Mouse (Mus musculus) liver, embryonic 14.5 days (tissue): ENCODE measurements around the gene Syne3. TPM values are rescaled to one million over a fixed set of nuclear protein-coding genes. Genes with fewer than 3 reads are reported as not detected.

ENCODE experiments used
- ATAC-seq: fragments of 200-750 bp; cut with Nextera tagmentation; 2 replicates; pipeline ENCODE4 v1.8.0; 2017; ENCODE audit warnings: moderate number of reproducible peaks, mild to moderate bottlenecking, moderate library complexity; ENCODE audit not compliant: insufficient read depth
- DNase-seq, 3 experiments: peaks; one replicate each; pipeline ENCODE4 v3.0.0-alpha.2; 2012 to 2013; ENCODE audit warnings: low read depth in 3 of 3, low spot score in 3 of 3
- H3K27ac ChIP-seq: fragments of 300-500 bp; sonication (generic); 2 replicates; pipeline ENCODE4 v1.5.1; 2014; ENCODE audit warnings: moderate library complexity, mild to moderate bottlenecking, control low read depth, inconsistent platforms
- H3K27me3 ChIP-seq: fragments of 300-500 bp; sonication (generic); 2 replicates; pipeline ENCODE4 v1.6.1; 2014; ENCODE audit warnings: mild to moderate bottlenecking, low read length, moderate library complexity; ENCODE audit not compliant: control insufficient read depth, insufficient read depth
- H3K36me3 ChIP-seq: fragments of 300-500 bp; sonication (generic); replicated peaks from 2 replicates; pipeline ENCODE4 v1.6.1; 2014; ENCODE audit warnings: low read depth; ENCODE audit not compliant: control insufficient read depth, insufficient read depth
- H3K4me1 ChIP-seq, 2 experiments: fragments of 200-500 bp in 1 of 2; fragments of 300-500 bp in 1 of 2; sonication (generic) in 1 of 2; replicated peaks; 2 replicates each; pipeline ENCODE4 v1.6.1; 2012 to 2014; ENCODE audit warnings: antibody characterized with exemption in 1 of 2, inconsistent platforms in 1 of 2, low read length in 1 of 2; ENCODE audit not compliant: control insufficient read depth in 2 of 2, insufficient read depth in 2 of 2
- H3K4me2 ChIP-seq: fragments of 300-500 bp; sonication (generic); 2 replicates; pipeline ENCODE4 v1.6.1; 2014; ENCODE audit warnings: low read depth, mild to moderate bottlenecking, control low read depth, moderate library complexity
- H3K4me3 ChIP-seq, 2 experiments: fragments of 200-500 bp in 1 of 2; fragments of 300-500 bp in 1 of 2; sonication (generic) in 1 of 2; 2 replicates each; pipeline ENCODE4 v1.5.1; 2012 to 2014; ENCODE audit warnings: low read depth in 2 of 2, low read length in 2 of 2, mild to moderate bottlenecking in 2 of 2, control low read depth in 1 of 2, inconsistent platforms in 1 of 2, moderate library complexity in 1 of 2; ENCODE audit not compliant: insufficient read depth in 1 of 2
- H3K9ac ChIP-seq: fragments of 300-500 bp; sonication (generic); replicated peaks from 2 replicates; pipeline ENCODE4 v1.6.1; 2014; ENCODE audit warnings: mild to moderate bottlenecking, control low read depth, moderate library complexity
- H3K9me3 ChIP-seq: fragments of 300-500 bp; sonication (generic); 2 replicates; pipeline ENCODE4 v1.6.1; 2016; ENCODE audit warnings: low read length, mixed read lengths; ENCODE audit not compliant: control insufficient read depth
- CTCF ChIP-seq: IDR thresholded peaks from 2 replicates; pipeline ENCODE4 v1.5.1; 2016; ENCODE audit warnings: antibody characterized with exemption, low read depth, control low read depth
- EP300 ChIP-seq: IDR thresholded peaks from 2 replicates; pipeline ENCODE4 v1.6.1; 2016; ENCODE audit warnings: antibody characterized with exemption, low read depth
- WGBS: fragments of 180-500 bp; shearing (Covaris S2); extraction: QIAGEN DNeasy Blood & Tissue Kit; methylation state at CpG from one replicate; pipeline ENCODE4 v1.1.7; 2014; ENCODE audit not compliant: insufficient replicate concordance; 5-methylcytosine and 5-hydroxymethylcytosine counted together
- polyA plus RNA-seq, 2 experiments: library from polyadenylated mRNA; depleted of rRNA in 1 of 2; stranded (reverse) in 1 of 2; unstranded in 1 of 2; fragments of >200 nt; fragmentation: Nextera tagmentation in 1 of 2; extraction: Ambion mirVana in 1 of 2; gene quantifications; 2 replicates each; pipeline versions ENCODE4 v1.2.1 to v1.2.3; 2012 to 2014

The Syne3 gene
- polyA plus RNA-seq, 2 experiments, result 1.6 to 2.2 TPM

- Histone ChIP-seq H3K4me3 (no peak overlapping the region), H3K9me3 (no peaks in the 10 kb centered on the region), H3K27ac (no peak overlapping the region), H3K9ac (no peak overlapping the region), H3K4me1 (no peaks in the 10 kb centered on the region), H3K27me3 (no peaks in the 10 kb centered on the region), H3K4me2 (no peak overlapping the region), H3K36me3 (peaks cover 3% of the 10 kb centered on the region; the same call in 1 of the 2 replicates)
- DNase-seq (no peak), ATAC-seq (no peak)
- TF ChIP-seq CTCF (no peak), EP300 (no peak)
- 82% methylated on average over 6 of the region's 6 CpGs for WGBS
These were observed 36.7 kb downstream of the Syne3 start for GRCm38 (mm10) chr12:104972860-104973259.

GRCm38 (mm10) chr12:104969618-104970017, 40.0 kb downstream of the Syne3 start:
- H3K27ac ChIP-seq, result no peak overlapping the region
- DNase-seq (no peak), ATAC-seq (no peak)
- H3K9ac ChIP-seq, result no peak overlapping the region
- TF ChIP-seq CTCF, result no peak
- no peak for TF ChIP-seq EP300
- 82% methylated on average over 4 of the region's 4 CpGs for WGBS
- H3K4me2 ChIP-seq, result no peak overlapping the region
- H3K27me3 ChIP-seq, result no peaks in the 10 kb centered on the region
- peaks cover 3% of the 10 kb centered on the region; the same call in 1 of the 2 replicates for H3K36me3 ChIP-seq
- H3K4me3 ChIP-seq, result no peak overlapping the region
- no peaks in the 10 kb centered on the region for H3K4me1 ChIP-seq
- H3K9me3 ChIP-seq, result no peaks in the 10 kb centered on the region

- no peak for DNase-seq
- no peaks in the 10 kb centered on the region for H3K27me3 ChIP-seq
- no peak for ATAC-seq
These were observed 40.4 kb downstream of the Syne3 start for GRCm38 (mm10) chr12:104969177-104969576.

GRCm38 (mm10) chr12:104964953-104965911, 44.4 kb downstream of the Syne3 start:
- H3K27me3 ChIP-seq, result no peaks in the 10 kb centered on the region
- no peaks in the 10 kb centered on the region for H3K4me1 ChIP-seq
- H3K9ac ChIP-seq, result no peak overlapping the region
- H3K36me3 ChIP-seq, result peaks cover 8% of the 10 kb centered on the region; the same call in 1 of the 2 replicates
- 75% methylated on average over 7 of the region's 7 CpGs for WGBS
- H3K27ac ChIP-seq, result no peak overlapping the region
- TF ChIP-seq CTCF, result no peak
- TF ChIP-seq EP300, result no peak
- H3K9me3 ChIP-seq, result no peaks in the 10 kb centered on the region
- H3K4me3 ChIP-seq, result no peak overlapping the region
- no peak for DNase-seq
- no peak for ATAC-seq
- no peak overlapping the region for H3K4me2 ChIP-seq

More at GRCm38 (mm10) chr12:104969177-104969576, 40.4 kb downstream of the Syne3 start:
- Histone ChIP-seq H3K4me3 (no peak overlapping the region), H3K36me3 (peaks cover 3% of the 10 kb centered on the region; the same call in 1 of the 2 replicates), H3K4me2 (no peak overlapping the region), H3K9me3 (no peaks in the 10 kb centered on the region), H3K9ac (no peak overlapping the region), H3K27ac (no peak overlapping the region), H3K4me1 (no peaks in the 10 kb centered on the region)
- TF ChIP-seq CTCF (no peak), EP300 (no peak)
- 92% methylated on average over 9 of the region's 9 CpGs for WGBS

GRCm38 (mm10) chr12:104960421-104960820, 49.2 kb downstream of the Syne3 start:
- Histone ChIP-seq H3K4me2 (no peak overlapping the region), H3K4me1 (no peaks in the 10 kb centered on the region), H3K27ac (no peak overlapping the region), H3K4me3 (no peak overlapping the region), H3K9me3 (no peaks in the 10 kb centered on the region), H3K36me3 (peaks cover 4% of the 10 kb centered on the region; the same call in 1 of the 2 replicates), H3K9ac (no peak overlapping the region), H3K27me3 (no peaks in the 10 kb centered on the region)
- DNase-seq, result peak in 1 of 3 experiments; percentile 10
- TF ChIP-seq CTCF (no peak), EP300 (no peak)
- peak; percentile 64; the same call in 1 of the 2 replicates for ATAC-seq
